Mouse (Mus musculus): ENCODE measurements at regions not wholly inside any gene's neighbourhood (a gene's known extent, or its start where the extent isn't known, plus 50 kb on each side); places are given as distances from the start of the nearest gene placed in this dataset.

GRCm38 (mm10) chr13:44607316-44608285, 121.7 kb upstream of the Jarid2 start:
- 64% methylated on average over 13 of the region's 13 CpGs for WGBS
- TF ChIP-seq POLR2A (IDR thresholded peaks at IDR 0.05; ENCODE audit: borderline replicate concordance, extremely low read depth, low read depth, low read length) (no peak), CTCF (IDR thresholded peaks at IDR 0.05; ENCODE audit: insufficient read depth, low read length) (no peak)

GRCm38 (mm10) chr13:44608286-44608675, 121.0 kb upstream of the Jarid2 start:
- TF ChIP-seq POLR2A (IDR thresholded peaks at IDR 0.05; ENCODE audit: borderline replicate concordance, extremely low read depth, low read depth, low read length) (no peak), CTCF (IDR thresholded peaks at IDR 0.05; ENCODE audit: insufficient read depth, low read length) (no peak)
- H3K4me1 ChIP-seq (ENCODE audit: control insufficient read depth, insufficient read depth, low read length): no peaks in the 10 kb centered on the region; the same call in 1 of the 2 replicates
- no peak overlapping the region for H3K4me3 ChIP-seq (replicated peaks; ENCODE audit: extremely low read depth, low read depth, low read length)
- WGBS: 84% methylated on average over 3 of the region's 3 CpGs
- no peak for DNase-seq

More at GRCm38 (mm10) chr13:44607316-44608285, 121.7 kb upstream of the Jarid2 start:
- no peak overlapping the region for H3K4me3 ChIP-seq (replicated peaks; ENCODE audit: extremely low read depth, low read depth, low read length)
- peak; percentile 37 for DNase-seq
- H3K4me1 ChIP-seq (ENCODE audit: control insufficient read depth, insufficient read depth, low read length): no peaks in the 10 kb centered on the region; the same call in 1 of the 2 replicates

- H3K4me1 ChIP-seq (ENCODE audit: control insufficient read depth, insufficient read depth, low read length): no peaks in the 10 kb centered on the region; the same call in 1 of the 2 replicates
- TF ChIP-seq CTCF (IDR thresholded peaks at IDR 0.05; ENCODE audit: insufficient read depth, low read length) (no peak), POLR2A (IDR thresholded peaks at IDR 0.05; ENCODE audit: borderline replicate concordance, extremely low read depth, low read depth, low read length) (no peak)
- no peak overlapping the region for H3K4me3 ChIP-seq (replicated peaks; ENCODE audit: extremely low read depth, low read depth, low read length)
- 84% methylated on average over 11 of the region's 11 CpGs for WGBS
- DNase-seq: no peak
These were observed 120.5 kb upstream of the Jarid2 start for GRCm38 (mm10) chr13:44608681-44609335.

- 88% methylated on average over 5 of the region's 5 CpGs for WGBS
- Histone ChIP-seq H3K4me3 (replicated peaks; ENCODE audit: extremely low read depth, low read depth, low read length) (no peak overlapping the region), H3K4me1 (ENCODE audit: control insufficient read depth, insufficient read depth, low read length) (no peaks in the 10 kb centered on the region; the same call in 1 of the 2 replicates)
- DNase-seq: no peak
- TF ChIP-seq CTCF (IDR thresholded peaks at IDR 0.05; ENCODE audit: insufficient read depth, low read length) (no peak), POLR2A (IDR thresholded peaks at IDR 0.05; ENCODE audit: borderline replicate concordance, extremely low read depth, low read depth, low read length) (no peak)
These were observed 119.7 kb upstream of the Jarid2 start for GRCm38 (mm10) chr13:44609606-44610005.

GRCm38 (mm10) chr13:44615696-44616095, 113.6 kb upstream of the Jarid2 start:
- WGBS: 65% methylated on average over 8 of the region's 8 CpGs
- Histone ChIP-seq H3K4me3 (replicated peaks; ENCODE audit: extremely low read depth, low read depth, low read length) (no peak overlapping the region), H3K4me1 (ENCODE audit: control insufficient read depth, insufficient read depth, low read length) (no peaks in the 10 kb centered on the region)
- TF ChIP-seq POLR2A (IDR thresholded peaks at IDR 0.05; ENCODE audit: borderline replicate concordance, extremely low read depth, low read depth, low read length): no peak
- no peak for TF ChIP-seq CTCF (IDR thresholded peaks at IDR 0.05; ENCODE audit: insufficient read depth, low read length)
- no peak for DNase-seq

- 73% methylated on average over 3 of the region's 3 CpGs for WGBS
- H3K4me1 ChIP-seq (ENCODE audit: control insufficient read depth, insufficient read depth, low read length): no peaks in the 10 kb centered on the region; the same call in 1 of the 2 replicates
- DNase-seq: no peak
These were observed 110.9 kb upstream of the Jarid2 start for GRCm38 (mm10) chr13:44618368-44618767.

GRCm38 (mm10) chr13:44622661-44623355, 106.5 kb upstream of the Jarid2 start:
- H3K4me1 ChIP-seq (ENCODE audit: control insufficient read depth, insufficient read depth, low read length): no peaks in the 10 kb centered on the region; the same call in 1 of the 2 replicates
- DNase-seq: peak; percentile 22
- no peak overlapping the region for H3K4me3 ChIP-seq (replicated peaks; ENCODE audit: extremely low read depth, low read depth, low read length)
- TF ChIP-seq CTCF (IDR thresholded peaks at IDR 0.05; ENCODE audit: insufficient read depth, low read length) (no peak), POLR2A (IDR thresholded peaks at IDR 0.05; ENCODE audit: borderline replicate concordance, extremely low read depth, low read depth, low read length) (no peak)
- 52% methylated on average over 12 of the region's 12 CpGs for WGBS

More at GRCm38 (mm10) chr13:44618368-44618767, 110.9 kb upstream of the Jarid2 start:
- H3K4me3 ChIP-seq (replicated peaks; ENCODE audit: extremely low read depth, low read depth, low read length): no peak overlapping the region
- TF ChIP-seq CTCF (IDR thresholded peaks at IDR 0.05; ENCODE audit: insufficient read depth, low read length) (no peak), POLR2A (IDR thresholded peaks at IDR 0.05; ENCODE audit: borderline replicate concordance, extremely low read depth, low read depth, low read length) (no peak)

- 74% methylated on average over 13 of the region's 13 CpGs for WGBS
- TF ChIP-seq POLR2A (IDR thresholded peaks at IDR 0.05; ENCODE audit: borderline replicate concordance, extremely low read depth, low read depth, low read length) (no peak), CTCF (IDR thresholded peaks at IDR 0.05; ENCODE audit: insufficient read depth, low read length) (no peak)
These were observed 104.6 kb upstream of the Jarid2 start for GRCm38 (mm10) chr13:44624716-44625115.

GRCm38 (mm10) chr13:44625792-44626191, 103.5 kb upstream of the Jarid2 start:
- no peak for DNase-seq
- no peaks in the 10 kb centered on the region; the same call in 1 of the 2 replicates for H3K4me1 ChIP-seq (ENCODE audit: control insufficient read depth, insufficient read depth, low read length)
- TF ChIP-seq POLR2A (IDR thresholded peaks at IDR 0.05; ENCODE audit: borderline replicate concordance, extremely low read depth, low read depth, low read length): no peak
- 75% methylated on average over 7 of the region's 7 CpGs for WGBS
- H3K4me3 ChIP-seq (replicated peaks; ENCODE audit: extremely low read depth, low read depth, low read length): no peak overlapping the region

More at GRCm38 (mm10) chr13:44624716-44625115, 104.6 kb upstream of the Jarid2 start:
- Histone ChIP-seq H3K4me3 (replicated peaks; ENCODE audit: extremely low read depth, low read depth, low read length) (no peak overlapping the region), H3K4me1 (ENCODE audit: control insufficient read depth, insufficient read depth, low read length) (no peaks in the 10 kb centered on the region; the same call in 1 of the 2 replicates)
- peak; percentile 8 for DNase-seq

All from lung, adult 2 months (tissue).